Mouse (Mus musculus) embryonic facial prominence, embryonic 10.5 days (tissue): ENCODE data around the gene Edem3. TPM values are rescaled to one million over a fixed set of nuclear protein-coding genes. Genes with fewer than 3 reads are reported as not detected.
A peak's percentile ranks its signal among the peaks of the same experiment; 100 is the strongest.
"Not testable (repeated sequence)": the region's sequence is repeated elsewhere in the genome, so short reads cannot be mapped to it uniquely, and the experiment has no call there.

Source experiments
- DNase-seq: peaks from one replicate; pipeline ENCODE4 v3.0.0-alpha.2; 2017; ENCODE audit warnings: low spot score
- H3K27ac ChIP-seq: fragments of 300-500 bp; sonication (generic); replicated peaks from 2 replicates; pipeline ENCODE4 v1.5.1; 2016; ENCODE audit warnings: mild to moderate bottlenecking
- H3K27me3 ChIP-seq: fragments of 300-500 bp; sonication (generic); replicated peaks from 2 replicates; pipeline ENCODE4 v1.6.1; 2016; ENCODE audit warnings: low read depth, mild to moderate bottlenecking; ENCODE audit not compliant: poor library complexity, severe bottlenecking
- H3K36me3 ChIP-seq: fragments of 300-500 bp; sonication (generic); replicated peaks from 2 replicates; pipeline ENCODE4 v1.6.1; 2016; ENCODE audit warnings: mild to moderate bottlenecking, moderate library complexity
- H3K4me1 ChIP-seq: fragments of 300-500 bp; sonication (generic); 2 replicates; pipeline ENCODE4 v1.6.1; 2016
- H3K4me3 ChIP-seq: fragments of 300-500 bp; sonication (generic); 2 replicates; pipeline ENCODE4 v1.5.1; 2016; ENCODE audit warnings: mild to moderate bottlenecking, moderate library complexity
- H3K9me3 ChIP-seq: fragments of 300-500 bp; sonication (generic); 2 replicates; pipeline ENCODE4 v1.6.1; 2016; ENCODE audit warnings: mild to moderate bottlenecking
- WGBS: fragments of 180-500 bp; shearing (Covaris S2); methylation state at CpG from one replicate; pipeline ENCODE4 v1.1.7; 2016; 5-methylcytosine and 5-hydroxymethylcytosine counted together
- polyA plus RNA-seq: library from polyadenylated mRNA; unstranded; fragments of >200 nt; fragmentation: Nextera tagmentation; extraction: Ambion mirVana; gene quantifications from 2 replicates; pipeline ENCODE4 v1.2.1, GENCODE M21; 2016

Gene Edem3
- polyA plus RNA-seq, 1 experiment from 2014 or later: 19.1 TPM

DNA sequence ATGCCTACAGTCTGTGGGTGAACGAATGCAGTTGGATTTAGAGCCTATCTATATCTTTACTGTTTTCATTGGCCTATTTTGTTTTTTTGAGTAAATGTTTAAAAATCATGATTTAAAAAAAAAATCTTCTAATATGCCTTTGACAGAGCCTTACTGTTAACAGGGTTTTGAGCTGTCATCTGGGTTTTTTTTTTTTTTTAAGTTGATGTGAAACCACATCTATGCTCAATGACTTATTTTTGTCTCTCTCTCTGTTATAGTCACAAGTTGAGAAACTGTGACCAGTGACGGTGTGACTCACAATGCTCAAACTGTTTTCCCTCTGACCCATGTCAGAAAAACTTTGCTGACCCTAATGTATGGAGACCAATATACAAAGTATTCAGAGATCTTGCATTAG lies 28.2 kb downstream of the Edem3 start:
- DNase-seq: no peak
- WGBS: 92% methylated on average over 2 of the region's 2 CpGs
- no peaks in the 10 kb centered on the region for H3K9me3 ChIP-seq
- no peak overlapping the region for H3K4me3 ChIP-seq
- no peaks in the 10 kb centered on the region for H3K27me3 ChIP-seq
- H3K27ac ChIP-seq: no peak overlapping the region
- peaks cover 56% of the 10 kb centered on the region for H3K36me3 ChIP-seq
- H3K4me1 ChIP-seq: no peaks in the 10 kb centered on the region

DNA sequence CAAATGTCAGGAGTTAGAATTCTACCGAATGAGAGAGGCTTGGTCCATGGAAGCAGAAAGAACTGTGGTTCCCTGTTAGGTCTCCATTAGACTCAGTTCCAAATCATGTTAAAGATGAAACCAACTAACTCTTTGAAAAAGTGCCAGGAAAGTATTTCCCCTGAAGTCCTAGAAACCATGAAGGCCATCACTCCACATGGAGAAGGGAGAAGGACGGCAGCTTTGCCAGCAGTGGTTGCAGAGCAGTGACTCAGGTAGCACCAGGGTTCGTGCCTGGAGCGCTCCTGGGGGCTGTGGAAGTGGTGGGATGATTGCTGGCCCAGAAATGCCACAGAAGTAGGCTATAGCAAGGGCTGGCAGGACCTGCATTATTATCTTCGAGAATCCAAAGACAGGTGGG lies 31.2 kb downstream of the Edem3 start:
- no peaks in the 10 kb centered on the region for H3K27me3 ChIP-seq

DNA sequence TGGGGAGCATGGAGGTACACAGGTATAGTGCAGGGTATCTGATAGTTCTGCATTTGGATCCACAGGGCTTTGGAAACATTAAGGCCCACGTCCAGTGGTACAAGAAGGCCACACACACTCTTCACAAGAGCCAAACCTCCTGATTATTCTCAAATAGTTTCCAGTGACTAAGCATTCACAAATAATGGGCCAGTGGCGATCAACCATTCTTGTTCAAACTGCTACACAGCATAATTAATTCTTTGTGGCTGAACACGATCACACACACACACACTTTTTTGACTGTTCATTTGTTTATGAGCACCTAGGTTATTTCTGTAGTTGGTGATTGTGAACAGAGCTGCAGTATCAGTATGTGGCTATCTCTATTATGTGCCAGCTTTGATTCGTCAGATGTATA lies 34.0 kb downstream of the Edem3 start:
- Histone ChIP-seq H3K36me3 (peaks cover 44% of the 10 kb centered on the region), H3K27me3 (no peaks in the 10 kb centered on the region), H3K4me3 (no peak overlapping the region), H3K27ac (no peak overlapping the region), H3K4me1 (no peaks in the 10 kb centered on the region), H3K9me3 (no peaks in the 10 kb centered on the region)
- 78% methylated on average over 4 of the region's 4 CpGs for whole genome bisulfite sequencing
- no peak for DNase-seq

More for the DNA sequence above, 31.2 kb downstream of the Edem3 start:
- no peaks in the 10 kb centered on the region for H3K9me3 ChIP-seq
- no peak for DNase-seq
- no peaks in the 10 kb centered on the region for H3K4me1 ChIP-seq
- no peak overlapping the region for H3K4me3 ChIP-seq
- H3K27ac ChIP-seq: no peak overlapping the region
- WGBS: 90% methylated on average over 5 of the region's 5 CpGs
- H3K36me3 ChIP-seq: peaks cover 45% of the 10 kb centered on the region

DNA sequence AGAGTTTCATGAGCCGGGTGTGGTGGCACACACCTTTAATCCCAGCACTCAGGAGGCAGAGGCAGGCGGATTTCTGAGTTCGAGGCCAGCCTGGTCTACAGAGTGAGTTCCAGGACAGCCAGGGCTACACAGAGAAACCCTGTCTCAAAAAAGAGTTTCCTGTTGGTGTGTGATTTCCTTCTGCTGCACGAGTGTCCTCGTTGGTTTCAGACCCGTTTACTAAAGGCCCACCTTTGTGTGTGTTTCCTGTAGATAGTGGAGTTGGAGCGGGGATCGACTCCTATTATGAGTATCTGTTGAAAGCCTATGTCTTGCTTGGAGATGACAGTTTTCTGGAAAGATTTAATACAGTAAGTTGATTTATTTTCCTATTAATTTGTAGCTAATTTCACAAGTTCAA lies 36.9 kb downstream of the Edem3 start:
- not testable (repeated sequence) for H3K4me3 ChIP-seq, H3K9me3 ChIP-seq, H3K27ac ChIP-seq, H3K27me3 ChIP-seq, DNase-seq, H3K4me1 ChIP-seq
- H3K36me3 ChIP-seq: peaks cover 49% of the 10 kb centered on the region
- WGBS: 86% methylated on average over 8 of the region's 8 CpGs

DNA sequence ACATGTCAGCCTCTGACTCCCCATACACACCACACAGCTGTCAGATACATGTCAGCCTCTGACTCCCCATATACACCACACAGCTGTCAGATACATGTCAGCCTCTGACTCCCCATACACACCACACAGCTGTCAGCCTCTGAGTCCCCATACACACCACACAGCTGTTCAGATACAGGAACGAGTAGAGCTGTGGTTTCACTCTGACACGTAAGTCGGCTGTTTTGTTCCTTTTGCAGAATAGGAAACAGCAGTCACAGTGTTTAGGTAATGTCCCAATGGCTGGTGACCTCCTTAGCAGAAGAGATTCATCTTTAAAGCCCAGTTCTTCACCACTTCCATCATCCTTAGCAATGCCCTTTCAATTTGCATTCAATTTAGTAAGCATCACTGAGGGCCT lies 47.6 kb downstream of the Edem3 start:
- not testable (repeated sequence) for H3K27ac ChIP-seq, H3K4me3 ChIP-seq, H3K9me3 ChIP-seq, H3K27me3 ChIP-seq, H3K4me1 ChIP-seq, DNase-seq
- 79% methylated on average over 3 of the region's 3 CpGs for WGBS
- peaks cover 64% of the 10 kb centered on the region for H3K36me3 ChIP-seq

DNA sequence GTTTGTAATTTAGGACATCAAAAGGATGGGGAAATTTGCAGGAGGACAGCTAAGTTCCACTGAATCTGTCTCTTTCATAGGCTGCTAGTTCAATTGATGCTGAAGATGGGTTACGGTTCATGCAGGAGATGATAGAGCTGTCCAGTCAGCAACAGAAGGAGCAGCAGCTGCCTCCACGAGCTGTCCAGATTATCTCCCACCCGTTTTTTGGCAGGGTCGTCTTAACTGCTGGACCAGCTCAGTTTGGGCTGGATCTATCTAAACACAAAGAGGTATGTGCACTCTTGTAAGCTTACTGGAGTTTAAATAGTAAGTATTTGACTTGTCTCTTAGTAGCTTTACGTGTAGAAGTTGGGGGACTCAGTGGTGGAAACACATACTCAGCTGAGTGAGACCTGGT lies 52.1 kb downstream of the Edem3 start:
- Histone ChIP-seq H3K4me1 (0 out of 2 replicates have a peak, but pooled peaks cover 4% of the 10 kb centered on the region), H3K36me3 (peaks cover 60% of the 10 kb centered on the region), H3K27ac (no peak overlapping the region), H3K27me3 (no peaks in the 10 kb centered on the region), H3K9me3 (no peaks in the 10 kb centered on the region), H3K4me3 (no peak overlapping the region)
- whole genome bisulfite sequencing: 93% methylated on average over 5 of the region's 5 CpGs
- no peak for DNase-seq

DNA sequence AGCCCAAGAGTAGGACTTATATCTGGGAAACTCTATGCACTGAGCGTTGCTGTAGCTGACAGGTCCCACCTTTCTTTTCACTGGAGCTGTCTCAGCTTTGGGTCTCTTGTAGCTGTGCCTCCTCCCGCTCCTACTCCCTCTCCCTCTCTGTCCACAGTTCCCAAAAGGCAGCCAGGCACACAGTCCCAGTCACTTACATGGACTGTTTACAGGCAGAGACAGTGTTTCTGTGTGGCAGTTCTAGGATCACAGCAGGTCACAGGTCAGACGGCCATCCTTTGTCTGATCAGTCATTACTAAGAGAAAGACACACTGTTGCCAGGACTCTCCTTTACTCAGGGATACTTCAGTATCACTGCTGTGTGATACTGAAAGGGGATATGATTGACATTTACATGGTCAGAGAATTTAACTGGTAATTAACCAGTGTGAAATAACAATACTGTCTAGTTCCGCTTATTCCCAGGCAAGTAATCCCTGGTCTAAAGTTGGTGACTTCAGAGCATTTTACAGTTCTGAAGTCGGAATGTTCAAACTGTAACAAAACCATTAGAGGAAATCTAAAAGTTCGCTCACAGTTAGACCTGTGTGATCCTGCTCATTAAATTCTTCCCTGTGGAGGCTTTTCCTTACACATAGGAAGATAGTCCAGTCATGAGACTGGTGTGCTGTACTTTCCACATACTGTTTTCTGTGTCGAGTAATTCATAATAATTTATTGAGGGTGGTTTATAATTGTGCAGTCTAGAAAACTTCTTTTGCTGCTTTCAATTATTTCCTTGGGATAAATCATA lies 55.7 kb downstream of the Edem3 start:
- Histone ChIP-seq H3K4me3 (no peak overlapping the region), H3K9me3 (no peaks in the 10 kb centered on the region), H3K4me1 (0 out of 2 replicates have a peak, but pooled peaks cover 4% of the 10 kb centered on the region), H3K27ac (no peak overlapping the region), H3K27me3 (no peaks in the 10 kb centered on the region), H3K36me3 (peaks cover 68% of the 10 kb centered on the region)
- 71% methylated on average over 7 of the region's 7 CpGs for WGBS
- DNase-seq: no peak

DNA sequence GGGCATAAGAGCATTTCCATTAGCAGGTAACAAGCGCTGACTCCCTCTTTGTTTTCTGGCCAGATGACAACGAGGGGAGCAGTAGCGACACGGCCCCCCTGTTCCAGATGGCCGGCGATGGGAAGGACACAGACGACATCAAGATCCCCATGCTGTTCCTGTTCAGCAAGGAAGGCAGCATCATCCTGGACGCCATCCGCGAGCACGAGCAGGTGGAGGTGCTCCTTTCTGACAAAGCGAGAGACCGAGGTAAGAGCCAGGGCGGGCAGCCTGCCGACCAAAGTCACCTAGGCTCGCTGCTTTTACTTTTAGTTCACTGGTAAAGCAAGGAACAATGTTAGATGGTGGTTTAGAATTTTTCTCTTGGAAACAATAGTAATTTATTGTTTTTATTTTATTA lies 56.3 kb downstream of the Edem3 start:
- WGBS: 93% methylated on average over 16 of the region's 16 CpGs
- 0 out of 2 replicates have a peak, but pooled peaks cover 4% of the 10 kb centered on the region for H3K4me1 ChIP-seq
- no peaks in the 10 kb centered on the region for H3K9me3 ChIP-seq
- H3K27ac ChIP-seq: no peak overlapping the region
- no peak for DNase-seq
- H3K27me3 ChIP-seq: no peaks in the 10 kb centered on the region
- peaks cover 69% of the 10 kb centered on the region for H3K36me3 ChIP-seq
- H3K4me3 ChIP-seq: no peak overlapping the region

DNA sequence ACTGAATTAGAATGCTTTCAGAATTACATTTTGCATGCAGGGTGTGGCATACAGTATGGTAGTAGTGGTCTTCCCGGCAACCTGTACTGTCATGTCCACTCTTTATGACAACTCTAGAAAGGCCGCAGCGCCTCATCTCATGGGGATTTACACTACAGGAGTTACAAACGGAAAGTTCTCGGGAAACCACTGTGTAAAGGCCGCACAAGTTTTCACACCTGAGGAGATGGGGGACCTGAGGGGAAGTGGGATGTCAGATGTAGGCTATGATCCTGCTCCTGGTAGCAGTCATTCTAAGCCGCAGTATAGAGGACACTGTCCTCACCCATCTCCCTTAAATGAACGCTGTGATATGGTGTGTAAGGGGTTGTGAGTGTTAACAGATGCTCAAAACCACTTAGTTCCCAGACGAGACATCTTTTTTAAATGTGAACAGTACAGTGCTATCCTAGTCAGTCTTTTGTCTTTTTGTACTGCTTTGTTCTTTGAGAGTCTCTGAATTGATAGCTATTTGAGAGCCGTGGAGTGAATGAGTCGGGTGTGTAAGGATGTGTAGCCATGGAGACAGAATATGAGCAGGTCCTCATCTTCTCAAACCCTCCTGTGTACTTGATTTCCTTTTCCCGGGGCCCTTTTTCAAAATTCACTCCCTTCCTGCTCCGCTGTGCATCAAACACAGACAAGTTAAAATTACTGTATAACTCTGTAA lies 57.0 kb downstream of the Edem3 start:
- Histone ChIP-seq H3K4me3 (no peak overlapping the region), H3K27me3 (no peaks in the 10 kb centered on the region), H3K27ac (no peak overlapping the region), H3K9me3 (no peaks in the 10 kb centered on the region), H3K36me3 (peaks cover 69% of the 10 kb centered on the region), H3K4me1 (0 out of 2 replicates have a peak, but pooled peaks cover 4% of the 10 kb centered on the region)
- WGBS: 91% methylated on average over 13 of the region's 13 CpGs
- no peak for DNase-seq

DNA sequence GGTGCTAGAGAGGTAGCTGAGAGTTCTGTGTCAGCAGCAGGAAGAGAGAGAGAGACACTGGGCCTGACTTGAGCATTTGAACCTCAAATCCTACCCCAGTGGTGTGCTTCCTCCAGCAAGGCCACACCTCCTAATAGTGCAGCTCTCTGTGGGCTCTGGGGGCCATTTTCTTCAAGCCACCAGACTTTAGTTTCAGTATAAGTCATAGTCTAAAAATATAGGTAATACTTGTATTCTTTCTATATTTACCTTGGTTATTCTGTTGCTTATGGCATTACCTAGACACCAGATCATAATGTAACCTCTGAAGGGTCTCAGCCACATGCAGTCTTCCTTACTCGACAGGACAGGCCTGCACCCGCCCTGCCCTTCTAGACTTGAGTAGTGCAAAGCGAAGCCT lies 60.9 kb downstream of the Edem3 start:
- Histone ChIP-seq H3K27ac (no peak overlapping the region), H3K9me3 (no peaks in the 10 kb centered on the region), H3K36me3 (peaks cover 61% of the 10 kb centered on the region), H3K4me1 (no peaks in the 10 kb centered on the region), H3K4me3 (no peak overlapping the region), H3K27me3 (no peaks in the 10 kb centered on the region)
- no peak for DNase-seq
- 90% methylated on average over 3 of the region's 3 CpGs for WGBS

DNA sequence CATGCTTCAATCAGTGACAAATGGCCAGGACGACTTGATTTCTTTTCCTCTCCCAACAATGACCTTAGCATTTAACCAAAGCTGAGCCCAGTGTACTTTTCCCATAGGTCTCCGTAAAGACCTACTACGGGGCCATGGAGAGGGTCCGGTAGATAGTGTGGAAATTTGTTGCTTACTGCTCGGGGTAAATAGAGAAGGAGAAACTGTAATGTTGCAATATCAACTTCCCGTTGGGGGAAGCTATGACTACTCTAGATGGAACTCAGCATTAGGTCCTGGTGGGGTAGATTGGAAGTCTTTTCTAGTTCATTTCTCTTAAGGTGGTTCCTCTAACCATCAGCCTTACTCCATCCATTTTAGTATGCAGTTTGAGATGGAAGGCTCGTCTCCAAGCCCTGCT lies 64.0 kb downstream of the Edem3 start:
- WGBS: 90% methylated on average over 7 of the region's 7 CpGs
- H3K4me3 ChIP-seq: no peak overlapping the region
- peaks cover 40% of the 10 kb centered on the region for H3K36me3 ChIP-seq
- H3K27me3 ChIP-seq: no peaks in the 10 kb centered on the region
- DNase-seq: no peak
- H3K9me3 ChIP-seq: no peaks in the 10 kb centered on the region
- no peak overlapping the region for H3K27ac ChIP-seq
- no peaks in the 10 kb centered on the region for H3K4me1 ChIP-seq

DNA sequence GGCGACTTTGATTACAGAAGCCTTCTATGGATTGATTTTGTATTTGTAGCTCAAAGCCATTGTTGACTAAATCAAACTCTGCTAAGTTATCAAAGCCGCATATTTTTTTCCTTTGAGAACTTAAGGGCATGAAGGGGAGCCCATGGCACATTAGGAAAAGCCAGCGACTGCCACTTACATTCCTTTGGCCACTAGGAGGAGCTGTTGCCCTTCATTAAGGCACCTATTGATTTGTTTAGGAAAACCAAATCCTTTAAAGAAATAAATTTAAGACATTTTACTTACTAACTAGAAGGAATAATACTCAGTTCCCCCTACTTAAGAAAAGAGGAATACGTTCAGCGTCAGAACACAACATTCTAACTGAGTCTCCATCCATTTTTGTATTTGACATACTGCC lies 65.3 kb downstream of the Edem3 start:
- Histone ChIP-seq H3K9me3 (no peaks in the 10 kb centered on the region), H3K4me3 (no peak overlapping the region), H3K4me1 (no peaks in the 10 kb centered on the region), H3K36me3 (peaks cover 30% of the 10 kb centered on the region), H3K27me3 (no peaks in the 10 kb centered on the region), H3K27ac (no peak overlapping the region)
- DNase-seq: peak; percentile 64
- WGBS: 33% methylated on average over 5 of the region's 5 CpGs

DNA sequence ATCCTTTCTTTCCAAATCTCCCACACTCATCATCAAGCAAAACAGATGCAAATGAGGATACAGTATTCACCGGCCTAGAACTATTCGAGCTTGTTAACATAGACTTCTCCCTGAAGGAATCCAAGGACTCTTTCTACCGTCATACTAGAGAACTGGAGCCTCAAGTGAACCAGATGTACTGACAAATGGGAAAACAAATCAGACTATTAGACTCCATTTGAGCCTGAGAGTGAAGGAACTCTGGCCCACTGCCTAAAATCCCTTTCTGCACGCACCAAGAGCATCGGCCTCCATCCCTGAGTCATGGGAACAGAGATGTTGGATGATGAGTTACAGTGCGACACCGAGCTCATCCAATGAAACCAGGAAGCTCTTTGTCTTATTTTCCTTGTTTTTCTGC lies 69.9 kb downstream of the Edem3 start:
- DNase-seq: no peak
- WGBS: 91% methylated on average over 7 of the region's 7 CpGs
- H3K36me3 ChIP-seq: no peaks in the 10 kb centered on the region
- no peak overlapping the region for H3K27ac ChIP-seq
- no peaks in the 10 kb centered on the region for H3K27me3 ChIP-seq
- H3K4me1 ChIP-seq: no peaks in the 10 kb centered on the region
- no peak overlapping the region for H3K4me3 ChIP-seq
- H3K9me3 ChIP-seq: no peaks in the 10 kb centered on the region
